Mouse (Mus musculus) layer of hippocampus, adult 9-11 months (tissue): ENCODE results near the gene Agap2.
"Not testable (repeated sequence)": the region's sequence is repeated elsewhere in the genome, so short reads cannot be mapped to it uniquely, and the experiment has no call there.

Source experiments
- DNase-seq: peaks from one replicate; pipeline ENCODE4 v3.0.0; 2022

Gene Agap2

DNA sequence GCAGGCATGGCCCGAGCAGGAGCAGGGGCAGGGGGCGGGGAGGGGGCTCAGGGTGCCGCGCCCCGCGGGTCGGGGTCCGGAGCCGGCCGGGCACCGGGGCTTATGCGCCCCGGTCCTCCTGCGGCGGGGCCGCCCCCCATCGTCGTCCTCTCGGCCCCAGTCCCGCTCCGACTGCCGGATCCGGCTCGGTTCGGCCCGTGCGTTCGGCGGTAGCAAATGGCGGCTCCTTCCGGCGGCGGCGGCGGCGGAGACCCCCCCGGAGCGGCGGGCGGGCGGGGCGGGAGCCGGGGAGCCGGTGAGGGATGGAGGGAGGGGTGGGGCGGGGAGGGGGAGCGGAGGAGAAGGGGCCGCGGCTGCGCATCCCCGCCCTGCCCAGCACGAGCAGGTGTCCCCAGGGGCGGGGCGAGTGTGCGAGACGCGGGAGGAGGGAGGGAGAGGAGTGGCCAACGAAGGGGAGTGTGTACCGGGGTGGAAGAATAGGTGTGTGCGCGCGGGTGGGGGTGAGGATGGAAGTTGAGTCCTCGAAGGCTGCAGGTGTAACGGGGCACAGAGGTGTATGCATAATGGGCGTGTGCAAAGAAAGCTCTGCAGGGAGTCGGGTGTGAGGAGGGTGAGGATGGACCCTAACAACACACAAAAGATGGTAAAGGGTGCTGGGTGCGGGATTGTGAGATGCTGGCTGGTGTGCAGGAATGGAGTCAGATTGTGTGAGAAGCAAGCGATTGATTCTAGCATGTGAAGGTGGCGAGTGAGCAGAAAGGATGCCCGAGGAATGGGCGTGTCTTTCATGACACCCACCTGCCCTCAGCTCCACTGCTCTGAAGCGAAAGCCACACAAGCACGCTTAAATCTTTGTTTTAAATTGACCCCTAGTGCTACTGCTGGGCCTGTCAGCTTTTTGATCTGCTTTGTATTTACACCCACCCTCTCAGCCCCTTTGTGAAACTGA lies 14.8 kb upstream of the Agap2 start, which contains the start of gene March9:
Gene March9 (minus strand): TSS at position 217 of the 949 bp plus-strand sequence.
- peak; percentile 83 for DNase-seq

DNA sequence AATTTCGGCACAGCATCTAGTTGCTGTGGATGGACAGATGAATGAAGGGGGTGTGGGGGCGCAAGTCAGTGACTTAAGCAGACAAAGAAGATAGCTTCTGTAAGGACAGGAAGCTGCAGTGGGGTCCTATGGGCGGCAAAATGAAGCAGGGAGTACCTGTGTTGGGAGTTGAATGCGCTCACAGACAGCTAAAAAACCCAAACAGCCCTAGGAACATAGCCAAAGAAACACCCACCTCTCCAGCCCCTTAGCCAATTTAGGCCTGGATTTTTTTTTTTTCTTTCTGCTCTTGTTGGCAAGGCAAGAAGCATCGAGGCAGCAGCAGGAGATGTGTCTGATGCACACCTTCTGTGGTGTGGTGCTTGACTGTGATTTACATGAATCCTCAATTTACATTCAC lies 14.0 kb upstream of the Agap2 start:
- DNase-seq: no peak

DNA sequence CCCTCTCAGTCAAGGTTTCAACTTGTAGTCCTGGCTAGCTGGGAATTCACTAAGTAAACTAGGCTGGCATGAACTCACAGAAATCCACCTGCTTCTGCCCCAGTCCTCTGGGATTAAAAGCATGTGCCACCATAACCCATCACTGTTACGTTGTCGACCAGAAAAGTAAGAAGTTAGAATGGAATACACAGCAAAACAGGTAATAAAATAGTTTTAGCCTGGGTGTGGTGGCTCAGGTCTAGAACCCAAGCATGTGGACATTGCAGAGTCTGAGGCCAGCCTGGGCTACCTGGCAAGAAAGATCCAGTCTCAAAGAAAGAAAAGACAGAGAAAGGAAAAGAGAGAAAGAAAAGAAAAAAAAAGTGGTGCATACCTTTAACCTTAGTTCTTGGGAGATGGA lies 13.6 kb upstream of the Agap2 start:
- DNase-seq: no peak

DNA sequence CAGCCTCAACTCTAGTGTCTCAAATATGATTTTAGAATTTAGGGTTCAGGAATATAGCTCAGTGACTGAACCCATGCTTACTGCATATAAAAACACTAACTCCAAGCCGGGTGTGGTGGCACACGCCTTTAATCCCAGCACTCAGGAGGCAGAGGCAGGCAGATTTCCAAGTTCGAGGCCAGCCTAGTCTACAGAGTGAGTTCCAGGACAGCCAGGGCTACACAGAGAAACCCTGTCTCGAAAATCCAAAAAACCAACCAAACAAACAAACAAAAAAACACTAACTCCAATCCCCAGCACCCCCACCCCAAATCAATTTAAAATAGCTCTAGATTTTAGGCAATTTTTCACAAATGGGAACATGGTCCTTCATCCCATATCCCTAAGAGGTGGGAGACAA lies 13.0 kb upstream of the Agap2 start:
- not testable (repeated sequence) for DNase-seq

DNA sequence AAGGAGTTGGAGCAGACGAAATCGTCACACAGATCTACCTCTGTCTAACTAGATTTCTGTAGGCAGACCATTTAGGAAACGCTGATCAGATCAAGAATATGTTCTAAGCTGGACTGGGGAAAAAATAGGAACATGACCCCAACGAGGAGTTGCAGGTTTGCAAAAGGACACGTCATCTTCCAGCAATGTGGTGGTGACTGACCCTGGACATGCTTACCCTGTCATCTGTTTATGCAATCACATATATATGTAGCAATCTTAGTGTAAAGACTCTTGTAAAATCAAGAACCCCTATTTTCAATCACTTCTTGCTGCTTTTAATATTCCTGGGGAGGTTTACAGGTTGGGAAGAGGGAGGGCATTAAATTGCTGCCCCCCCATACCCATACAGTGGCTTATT lies 12.6 kb upstream of the Agap2 start:
- no peak for DNase-seq

DNA sequence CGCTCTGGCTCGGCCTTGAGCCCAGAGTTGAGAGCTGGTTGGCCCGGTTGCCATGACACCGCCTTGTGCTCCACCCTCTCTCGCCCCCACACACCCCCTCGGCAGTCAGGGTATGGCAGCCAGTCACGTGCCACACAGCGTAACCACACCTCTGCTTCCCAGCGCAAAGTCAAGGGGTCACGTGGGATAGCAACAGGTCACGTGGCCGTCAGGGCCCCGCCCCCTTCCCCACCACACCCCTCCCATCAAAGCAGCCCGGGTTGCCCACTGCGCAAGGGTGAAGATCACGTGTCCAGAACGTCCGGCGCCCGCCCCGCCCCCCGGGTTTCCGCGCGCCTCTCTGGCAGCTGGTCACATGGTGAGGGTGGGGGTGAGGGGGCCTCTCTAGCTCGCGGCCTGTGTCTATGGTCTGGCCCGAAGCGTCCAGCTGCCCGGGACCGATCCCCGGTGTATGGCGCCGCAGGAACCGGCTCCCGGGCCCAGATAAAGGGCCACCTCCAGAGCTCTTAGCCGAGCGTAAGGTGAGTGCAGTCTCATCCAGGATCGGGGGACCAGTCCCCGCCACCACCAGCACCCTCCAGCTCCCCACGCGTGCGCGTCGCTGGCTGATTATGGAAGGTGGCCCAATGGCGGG lies 11.7 kb upstream of the Agap2 start, which contains the start of gene Cdk4:
Gene Cdk4 (plus strand): TSS at position 296 of the 634 bp plus-strand sequence.
- DNase-seq: peak; percentile 99

DNA sequence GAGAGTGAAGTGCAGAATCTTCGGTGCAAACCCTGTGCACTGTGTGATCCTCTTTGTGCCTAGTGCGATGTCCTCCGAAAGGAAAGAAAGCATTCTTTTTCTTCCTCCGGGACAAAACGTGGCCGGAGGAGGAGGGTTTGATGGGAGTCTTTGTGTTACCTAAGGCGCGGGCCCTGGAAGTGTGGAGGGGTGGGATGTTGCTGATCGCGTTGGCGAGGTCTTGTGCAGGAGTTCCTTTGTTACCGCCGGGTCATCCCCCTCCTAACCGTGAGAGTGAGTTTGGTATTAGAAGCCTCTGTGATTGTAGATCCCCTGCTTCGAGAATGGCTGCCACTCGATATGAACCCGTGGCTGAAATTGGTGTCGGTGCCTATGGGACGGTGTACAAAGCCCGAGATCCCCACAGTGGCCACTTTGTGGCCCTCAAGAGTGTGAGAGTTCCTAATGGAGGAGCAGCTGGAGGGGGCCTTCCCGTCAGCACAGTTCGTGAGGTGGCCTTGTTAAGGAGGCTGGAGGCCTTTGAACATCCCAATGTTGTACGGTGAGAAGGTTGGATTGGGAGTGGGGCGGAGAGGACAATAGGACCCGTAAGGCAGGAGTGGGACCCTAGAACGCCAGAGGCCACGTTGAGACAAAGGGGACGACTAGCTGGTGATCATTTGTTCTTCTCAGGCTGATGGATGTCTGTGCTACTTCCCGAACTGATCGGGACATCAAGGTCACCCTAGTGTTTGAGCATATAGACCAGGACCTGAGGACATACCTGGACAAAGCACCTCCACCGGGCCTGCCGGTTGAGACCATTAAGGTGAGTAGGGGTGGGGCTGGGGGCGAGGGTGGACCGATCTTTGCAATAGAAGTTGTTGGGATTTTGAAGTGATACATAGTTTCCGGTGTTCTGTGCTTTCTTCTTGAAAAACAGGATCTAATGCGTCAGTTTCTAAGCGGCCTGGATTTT lies 10.9 kb upstream of the Agap2 start:
- DNase-seq: no peak

DNA sequence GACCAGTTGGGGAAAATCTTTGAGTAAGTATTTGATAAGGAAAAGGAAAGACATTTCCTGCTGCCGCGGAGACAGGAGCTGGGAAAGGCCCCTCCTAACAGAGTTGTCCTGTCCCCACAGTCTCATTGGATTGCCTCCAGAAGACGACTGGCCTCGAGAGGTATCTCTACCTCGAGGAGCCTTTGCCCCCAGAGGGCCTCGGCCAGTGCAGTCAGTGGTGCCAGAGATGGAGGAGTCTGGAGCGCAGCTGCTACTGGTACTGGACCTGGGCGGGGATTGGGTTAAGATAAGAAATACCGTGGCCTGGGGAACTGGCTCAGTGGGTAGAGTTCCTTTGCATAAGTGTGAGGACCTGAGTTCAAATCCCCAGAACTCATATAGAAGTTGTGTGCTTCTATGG lies 9.1 kb upstream of the Agap2 start:
- no peak for DNase-seq

DNA sequence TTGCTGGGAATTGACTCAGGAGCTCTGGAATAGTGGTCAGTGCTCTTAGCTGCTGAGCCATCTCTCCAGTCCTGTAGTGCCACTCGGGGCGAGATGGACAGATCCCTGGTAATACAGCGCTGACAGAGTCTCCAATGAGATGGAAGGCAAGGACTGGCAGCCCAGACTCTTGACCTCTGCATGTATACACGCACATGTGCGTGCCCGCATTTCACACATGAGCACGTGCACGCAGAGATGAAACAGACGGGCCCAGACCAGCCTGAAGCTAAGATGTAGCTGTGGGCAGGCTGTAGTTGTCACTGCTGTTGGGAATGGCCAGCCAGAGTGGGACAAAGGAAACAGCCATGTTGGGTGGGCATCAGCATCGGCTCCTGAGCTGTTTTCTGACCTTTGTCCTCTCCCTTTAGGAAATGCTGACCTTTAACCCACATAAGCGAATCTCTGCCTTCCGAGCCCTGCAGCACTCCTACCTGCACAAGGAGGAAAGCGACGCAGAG lies 8.5 kb upstream of the Agap2 start:
- no peak for DNase-seq

DNA sequence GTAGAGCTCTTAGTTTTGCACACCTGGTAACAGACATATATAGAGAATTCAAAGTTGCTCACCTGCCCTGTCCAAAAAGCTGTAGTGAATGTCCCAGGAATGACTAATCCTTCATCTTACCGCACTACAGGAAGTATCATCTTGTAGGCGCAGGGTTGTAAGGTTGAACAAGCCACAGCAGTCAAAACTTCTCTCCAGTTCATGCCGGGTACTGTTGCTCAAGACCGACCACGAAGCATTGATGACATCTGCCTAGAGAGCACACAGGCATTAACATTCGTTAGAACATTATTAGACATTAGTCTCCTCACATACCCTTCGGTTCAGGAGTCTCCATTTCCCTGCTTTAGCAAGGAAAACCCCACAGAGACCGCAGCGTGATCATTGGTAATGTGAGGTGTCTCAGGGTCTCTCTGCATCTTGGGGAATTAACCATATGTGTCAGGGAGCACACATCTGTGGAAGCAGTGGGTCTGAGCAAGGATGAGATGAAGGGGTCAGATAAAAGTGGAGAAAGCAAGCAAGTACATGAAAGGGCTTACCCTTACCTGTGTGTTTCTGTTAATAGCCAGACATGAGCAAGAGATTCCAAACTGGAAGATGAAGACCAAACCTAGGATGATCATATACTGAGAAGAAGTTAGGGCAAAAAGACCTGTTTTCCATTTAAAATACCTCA lies 6.6 kb upstream of the Agap2 start:
- no peak for DNase-seq

DNA sequence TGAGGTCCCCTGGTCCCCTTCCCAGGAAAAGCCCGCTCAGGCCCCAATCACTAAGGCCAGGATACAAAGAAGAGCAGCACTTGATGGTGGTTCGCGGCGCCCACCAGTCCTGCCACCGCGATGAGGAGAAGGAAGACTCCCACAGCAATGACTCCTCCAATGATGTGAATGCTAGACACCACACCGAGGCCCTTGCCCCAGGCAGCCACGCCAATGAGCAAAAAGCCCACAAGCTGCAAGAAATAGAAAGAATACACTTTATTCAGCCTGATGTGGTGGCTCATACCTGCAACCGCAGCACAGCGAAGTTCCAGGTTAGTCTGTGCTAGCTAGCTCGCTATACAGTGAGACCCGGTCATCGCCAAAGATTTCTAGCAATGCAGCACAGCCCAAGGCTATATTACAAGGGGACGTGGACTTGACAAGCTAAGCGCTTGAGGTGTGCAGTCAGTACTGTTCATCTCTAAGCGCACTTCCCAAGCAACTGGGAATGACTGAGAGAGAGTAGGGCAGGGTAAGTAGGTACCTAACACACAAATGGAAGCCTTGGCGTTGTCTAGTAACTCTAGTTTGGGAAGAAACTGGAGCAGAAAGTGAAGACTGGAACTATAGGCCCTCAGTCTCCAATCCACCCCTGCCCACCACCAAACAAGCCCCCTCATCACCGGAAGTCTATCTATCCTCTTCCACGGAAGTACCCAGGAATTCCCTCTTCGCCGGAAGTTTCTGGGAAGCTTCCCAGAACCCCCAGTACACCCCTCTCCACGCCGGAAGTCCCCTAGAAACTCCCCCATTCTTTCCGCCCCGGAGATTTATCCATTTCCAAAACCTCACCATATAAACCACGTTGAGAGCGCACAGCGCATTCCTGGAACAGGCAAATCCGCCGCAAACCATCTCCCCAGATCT lies 5.5 kb upstream of the Agap2 start:
- DNase-seq: no peak

DNA sequence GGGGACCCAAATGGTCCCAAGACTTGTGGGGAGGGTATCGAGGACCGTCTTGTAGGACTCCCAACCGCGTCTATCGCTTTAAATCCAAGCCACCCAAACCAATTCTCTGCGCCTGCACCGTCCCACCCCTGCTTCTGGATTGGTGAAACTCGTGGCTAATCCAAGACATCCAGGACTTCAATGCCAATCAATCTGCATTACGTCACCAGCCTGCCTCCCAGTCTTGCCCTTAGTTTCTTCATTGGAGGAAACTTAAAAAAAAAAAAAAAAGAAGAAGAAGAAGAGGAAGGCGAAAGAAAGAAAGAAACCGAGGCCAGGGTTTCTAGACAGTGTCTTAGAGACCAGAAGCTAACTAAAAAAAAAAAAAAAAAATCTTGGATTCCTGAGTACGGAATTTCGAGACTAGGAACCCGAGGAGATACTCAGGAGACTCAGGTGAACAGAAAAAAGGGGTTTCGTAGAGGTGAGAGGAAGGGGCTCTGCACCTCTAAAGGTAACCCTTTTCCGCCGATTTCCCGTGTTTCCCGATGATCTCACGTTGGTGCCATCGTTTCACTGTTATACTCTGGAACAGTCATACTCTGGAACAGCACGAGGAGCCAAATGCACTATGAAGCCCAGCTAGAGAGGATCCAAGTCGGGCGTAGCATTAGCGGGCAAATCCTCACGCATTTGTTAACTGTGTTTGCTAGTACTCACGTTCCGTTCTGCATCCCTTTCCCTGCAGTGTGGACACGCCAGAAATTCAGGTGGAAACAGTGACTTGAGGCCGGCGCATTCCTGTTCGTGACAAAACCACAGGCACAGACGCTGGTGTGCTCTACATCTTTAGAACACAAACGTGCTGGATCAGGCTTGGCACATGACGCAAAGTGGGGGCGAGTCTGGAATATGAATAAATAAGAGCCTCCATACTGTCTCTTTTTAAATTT lies 4.6 kb upstream of the Agap2 start, which contains the start of gene Tspan31:
Gene Tspan31 (minus strand): TSS at position 75 of the 932 bp plus-strand sequence.
- DNase-seq: peak; percentile 97

DNA sequence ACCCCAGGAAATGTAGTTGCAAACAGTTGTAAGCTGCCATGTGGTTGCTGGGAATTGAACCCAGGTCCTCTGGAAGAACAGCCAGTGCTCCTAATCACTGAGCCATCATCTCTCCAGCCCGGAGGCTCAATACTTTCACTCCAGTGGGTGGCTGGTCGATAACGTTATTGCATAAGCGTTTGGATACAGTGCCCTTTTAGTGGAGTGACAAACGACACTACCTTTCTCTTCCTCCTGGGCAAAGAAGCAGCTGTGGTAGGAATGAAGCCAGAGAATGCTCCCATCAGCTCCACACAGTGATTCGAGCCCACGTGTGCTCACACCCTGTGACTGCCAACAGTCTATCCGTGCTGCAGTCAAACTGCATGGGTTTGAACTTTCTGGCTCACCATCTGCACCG lies 3.9 kb upstream of the Agap2 start:
- no peak for DNase-seq

DNA sequence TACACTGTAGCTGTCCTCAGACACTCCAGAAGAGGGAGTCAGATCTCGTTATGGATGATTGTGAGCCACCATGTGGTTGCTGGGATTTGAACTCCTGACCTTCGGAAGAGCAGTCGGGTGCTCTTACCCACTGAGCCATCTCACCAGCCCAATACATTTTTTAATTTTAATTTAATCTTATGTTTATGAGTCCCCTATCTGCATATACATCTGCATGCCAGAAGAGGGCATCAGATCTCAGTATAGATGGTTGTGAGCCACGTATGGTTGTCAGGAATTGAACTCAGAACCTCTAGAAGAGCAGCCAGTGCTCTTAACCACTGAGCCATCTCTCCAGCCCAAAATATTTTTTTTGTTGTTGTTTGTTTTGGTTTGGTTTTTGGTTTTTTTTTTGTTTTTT lies 2.8 kb upstream of the Agap2 start:
- DNase-seq: not testable (repeated sequence)

DNA sequence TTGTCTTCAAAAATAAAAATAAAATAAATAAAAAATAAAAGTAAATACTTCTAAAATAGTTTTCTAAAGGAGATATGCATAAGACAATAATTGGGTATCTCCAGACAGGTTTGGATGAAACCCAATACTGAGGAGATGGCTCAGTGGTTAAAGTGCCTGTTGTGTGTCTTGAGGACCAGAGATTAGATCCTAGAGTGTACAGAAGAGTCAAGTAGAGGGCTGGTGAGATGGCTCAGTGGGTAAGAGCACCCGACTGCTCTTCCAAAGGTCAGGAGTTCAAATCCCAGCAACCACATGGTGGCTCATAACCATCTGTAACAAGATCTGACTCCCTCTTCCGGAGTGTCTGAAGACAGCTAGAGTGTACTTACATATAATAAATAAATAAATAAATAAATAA lies 2.1 kb upstream of the Agap2 start:
- not testable (repeated sequence) for DNase-seq

DNA sequence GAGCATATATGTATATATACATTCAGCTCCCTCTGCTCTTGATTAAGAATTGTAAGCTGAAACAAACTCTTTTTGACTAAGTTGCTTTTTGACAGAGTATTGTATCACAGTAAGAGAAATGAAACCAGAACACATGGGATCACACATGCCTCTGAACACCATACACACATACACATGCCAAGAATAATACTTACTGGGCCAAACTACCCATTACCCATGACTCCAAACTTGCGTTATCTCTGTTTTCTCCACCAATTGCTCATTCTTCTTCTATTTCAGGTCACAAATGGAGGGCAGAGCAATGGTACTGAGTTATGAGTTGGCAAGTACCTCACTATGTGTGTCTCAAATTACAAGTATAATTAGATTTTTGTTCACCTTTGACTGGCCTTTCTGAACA lies 1.1 kb upstream of the Agap2 start:
- DNase-seq: no peak

DNA sequence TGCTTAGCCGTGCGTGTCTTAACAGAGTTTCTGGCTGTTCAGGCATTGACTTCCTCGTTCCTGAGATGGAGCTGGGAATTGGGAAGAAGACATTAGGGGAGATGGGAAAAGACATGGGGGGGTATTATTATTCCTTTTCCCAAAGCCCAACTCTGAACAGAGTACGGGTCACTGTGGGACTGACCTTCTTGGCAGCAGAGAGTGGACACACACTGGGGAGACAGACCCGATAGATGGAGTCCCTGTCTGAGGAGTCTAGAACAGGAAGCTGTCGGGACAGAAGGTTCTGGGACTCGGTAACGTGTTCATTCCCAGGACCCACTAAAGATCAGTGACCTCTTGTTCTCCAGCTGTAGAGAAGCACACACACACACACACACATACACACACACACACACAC lies 567 bp downstream of the Agap2 start:
- DNase-seq: no peak

DNA sequence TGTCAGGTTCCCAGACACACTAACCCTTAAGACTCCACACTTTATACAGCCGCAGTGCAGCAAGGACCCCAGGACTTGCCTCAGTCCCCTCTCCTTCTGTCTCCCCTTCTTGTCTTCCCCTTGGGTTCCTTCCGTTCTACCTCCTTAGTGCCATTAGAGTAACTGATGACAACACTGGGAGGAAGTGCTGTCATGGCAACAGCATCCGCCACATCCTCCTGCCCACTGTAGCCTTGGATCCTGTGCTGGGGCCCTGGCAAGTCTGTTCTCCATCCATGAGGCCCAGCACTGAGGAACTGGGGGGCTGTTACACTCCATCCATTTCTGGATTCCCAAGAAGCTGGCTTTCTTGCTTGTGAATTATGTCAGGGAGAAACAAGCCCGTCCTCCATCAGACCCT lies 998 bp downstream of the Agap2 start:
- no peak for DNase-seq

DNA sequence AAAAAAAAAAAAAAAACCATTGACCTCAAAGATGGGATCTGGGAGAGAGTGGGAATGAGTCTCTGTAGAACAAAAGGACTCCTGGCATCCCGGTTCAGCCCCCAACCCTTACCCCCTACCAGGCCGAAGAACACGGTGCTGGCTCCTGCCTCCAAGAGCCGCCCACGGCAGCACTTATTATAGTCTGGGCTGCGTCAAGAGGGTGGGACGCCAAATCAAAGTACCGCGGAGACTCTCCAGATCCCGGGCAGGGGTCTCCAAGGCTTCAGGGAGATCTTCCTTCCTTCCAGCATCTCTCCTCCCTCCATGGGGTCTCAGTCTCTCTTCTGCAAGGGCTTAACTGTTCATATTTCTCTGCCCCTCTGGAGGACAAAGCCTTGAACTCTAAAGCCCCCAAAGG lies 2.4 kb downstream of the Agap2 start:
- no peak for DNase-seq
